Mouse (Mus musculus) cerebellum, adult 2 months (tissue): ENCODE data around the gene Slc1a5. TPM values are rescaled to one million over a fixed set of nuclear protein-coding genes. Genes with fewer than 3 reads are reported as not detected.

Source experiments
- DNase-seq, 2 experiments: peaks; one replicate each; pipeline ENCODE4 v3.0.0; 2021
- H3K27ac ChIP-seq: fragments of 200-500 bp; 2 replicates; pipeline ENCODE4 v1.5.1; 2012; ENCODE audit warnings: low read length, control low read depth, inconsistent platforms; ENCODE audit not compliant: insufficient read depth
- H3K27me3 ChIP-seq: fragments of 200-500 bp; 2 replicates; pipeline ENCODE4 v1.6.1; 2012; ENCODE audit warnings: inconsistent platforms, mild to moderate bottlenecking, low read length, moderate library complexity; ENCODE audit not compliant: control insufficient read depth, insufficient read depth
- H3K4me1 ChIP-seq: fragments of 200-500 bp; 2 replicates; pipeline ENCODE4 v1.6.1; 2011; ENCODE audit warnings: low read length; ENCODE audit not compliant: control insufficient read depth, insufficient read depth
- H3K4me3 ChIP-seq: fragments of 200-500 bp; replicated peaks from 2 replicates; pipeline ENCODE3; 2011; ENCODE audit warnings: mild to moderate bottlenecking, low read depth, low read length, control low read depth; ENCODE audit not compliant: insufficient read depth
- CTCF ChIP-seq: fragments of 200-500 bp; IDR thresholded peaks from 2 replicates; pipeline ENCODE4 v1.5.1; 2011; ENCODE audit warnings: low read depth, mild to moderate bottlenecking, control low read depth, low read length, moderate library complexity, borderline replicate concordance; ENCODE audit not compliant: insufficient read depth
- POLR2A ChIP-seq: fragments of 200-500 bp; IDR thresholded peaks from 2 replicates; pipeline ENCODE4 v1.6.1; 2011; ENCODE audit warnings: low read length, control low read depth, borderline replicate concordance; ENCODE audit not compliant: insufficient read depth
- WGBS: fragments of 180-500 bp; shearing (Covaris S2); methylation state at CpG from one replicate; pipeline ENCODE4 v1.1.7; 2018; 5-methylcytosine and 5-hydroxymethylcytosine counted together
- polyA plus RNA-seq: library from polyadenylated mRNA; depleted of rRNA; stranded (reverse); fragments of >200 nt; gene quantifications from 2 replicates; pipeline ENCODE4 v1.2.3, GENCODE M21; 2012

Gene Slc1a5
- polyA plus RNA-seq, 1 experiment, result 4.0 TPM

GRCm38 (mm10) chr7:16816475-16817122, 35.5 kb downstream of the Slc1a5 start, which contains the start of gene Fkrp:
Gene Fkrp, minus strand, starts transcription at chr7:16816732.
- Histone ChIP-seq H3K27ac (peak within 1 kb of the TSS; percentile 81), H3K4me1 (peaks cover 25% of the 10 kb centered on the region), H3K27me3 (no peaks in the 10 kb centered on the region), H3K4me3 (peak within 1 kb of the TSS; percentile 90)
- peak; percentile 64 to 81 for DNase-seq
- WGBS, result under 1% methylated on average over 63 of the region's 64 CpGs
- TF ChIP-seq POLR2A, result 0 out of 2 replicates have a peak, but pooled peaks have one; percentile 5
- TF ChIP-seq CTCF, result no peak

GRCm38 (mm10) chr7:16817693-16818092, 36.6 kb downstream of the Slc1a5 start:
- no peak for TF ChIP-seq CTCF
- TF ChIP-seq POLR2A, result no peak
- Histone ChIP-seq H3K4me1 (peaks cover 35% of the 10 kb centered on the region), H3K4me3 (peak overlapping the region; percentile 90), H3K27me3 (no peaks in the 10 kb centered on the region), H3K27ac (peak overlapping the region; percentile 81)
- 11% methylated on average over 3 of the region's 3 CpGs for WGBS
- peak; percentile 17 to 39 for DNase-seq

- peaks cover 49% of the 10 kb centered on the region for H3K4me1 ChIP-seq
- peak overlapping the region; percentile 32; the same call in 1 of the 2 replicates for H3K27ac ChIP-seq
- no peak for DNase-seq
- no peak for TF ChIP-seq POLR2A
- no peak for TF ChIP-seq CTCF
- no peaks in the 10 kb centered on the region for H3K27me3 ChIP-seq
- 33% methylated on average over 5 of the region's 5 CpGs for WGBS
- H3K4me3 ChIP-seq, result no peak overlapping the region
Measured at GRCm38 (mm10) chr7:16819794-16820193, 38.7 kb downstream of the Slc1a5 start.

- TF ChIP-seq CTCF (no peak), POLR2A (no peak)
- DNase-seq, result peak in 1 of 2 experiments; percentile 25
- H3K4me3 ChIP-seq, result no peak overlapping the region
- peak overlapping the region; percentile 32; the same call in 1 of the 2 replicates for H3K27ac ChIP-seq
- H3K4me1 ChIP-seq, result peaks cover 49% of the 10 kb centered on the region
- WGBS, result 38% methylated on average over 5 of the region's 5 CpGs
- H3K27me3 ChIP-seq, result no peaks in the 10 kb centered on the region
Measured at GRCm38 (mm10) chr7:16820271-16820763, 39.2 kb downstream of the Slc1a5 start.

- no peak for TF ChIP-seq POLR2A
- TF ChIP-seq CTCF, result no peak
- peaks cover 56% of the 10 kb centered on the region for H3K4me1 ChIP-seq
- no peak overlapping the region for H3K4me3 ChIP-seq
- H3K27ac ChIP-seq, result peak overlapping the region; percentile 43; the same call in 1 of the 2 replicates
- peak in 1 of 2 experiments; percentile 17 for DNase-seq
- 22% methylated on average over 3 of the region's 3 CpGs for WGBS
- no peaks in the 10 kb centered on the region for H3K27me3 ChIP-seq
Measured at GRCm38 (mm10) chr7:16821091-16821490, 40.0 kb downstream of the Slc1a5 start.

GRCm38 (mm10) chr7:16821669-16822101, 40.5 kb downstream of the Slc1a5 start:
- no peak for TF ChIP-seq POLR2A
- TF ChIP-seq CTCF, result no peak
- 3% methylated on average over 4 of the region's 4 CpGs for WGBS
- H3K4me3 ChIP-seq, result no peak overlapping the region

GRCm38 (mm10) chr7:16823734-16824133, 42.6 kb downstream of the Slc1a5 start:
- Histone ChIP-seq H3K4me3 (no peak overlapping the region), H3K27ac (peak overlapping the region; percentile 52), H3K27me3 (no peaks in the 10 kb centered on the region), H3K4me1 (peaks cover 65% of the 10 kb centered on the region)
- DNase-seq, result peak; percentile 47 to 58
- no peak for TF ChIP-seq POLR2A
- no peak for TF ChIP-seq CTCF
- WGBS, result 14% methylated on average over 5 of the region's 5 CpGs

More at GRCm38 (mm10) chr7:16821669-16822101, 40.5 kb downstream of the Slc1a5 start:
- Histone ChIP-seq H3K27ac (peak overlapping the region; percentile 42), H3K27me3 (no peaks in the 10 kb centered on the region), H3K4me1 (peaks cover 59% of the 10 kb centered on the region)
- DNase-seq, result peak; percentile 53 to 63

GRCm38 (mm10) chr7:16825785-16826184, 44.6 kb downstream of the Slc1a5 start:
- Histone ChIP-seq H3K27ac (no peak overlapping the region), H3K4me3 (no peak overlapping the region), H3K4me1 (peaks cover 50% of the 10 kb centered on the region), H3K27me3 (no peaks in the 10 kb centered on the region)
- TF ChIP-seq POLR2A, result no peak
- peak; percentile 34; the same call in 1 of the 2 replicates for TF ChIP-seq CTCF
- peak in 1 of 2 experiments; percentile 18 for DNase-seq
- WGBS, result 68% methylated on average over 10 of the region's 10 CpGs
